Comparison of ENCODE assay signal across 8 mouse cellular contexts in the genomic region with DNA sequence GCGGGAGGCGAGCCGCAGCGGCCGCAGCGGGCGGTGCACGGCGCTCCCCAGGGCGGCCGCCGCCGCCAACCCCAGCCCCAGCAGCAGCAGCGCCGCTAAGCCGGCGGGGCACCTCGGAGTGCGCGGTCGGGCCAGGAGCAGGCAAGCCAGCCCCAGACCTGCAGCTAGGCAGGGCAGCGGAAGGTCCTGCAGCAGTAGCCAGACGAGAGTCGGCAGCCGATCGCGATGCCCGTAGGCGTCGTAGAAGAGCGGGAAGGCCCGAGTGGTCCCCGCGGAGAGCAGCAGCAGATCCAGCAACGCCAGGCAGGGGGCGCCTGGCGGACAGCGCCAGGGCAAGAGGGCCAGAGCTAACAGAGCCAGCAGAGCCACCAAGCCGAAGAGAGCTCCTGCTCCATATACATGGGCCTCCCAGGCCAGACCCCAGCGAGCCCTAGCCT. TPM values are rescaled to one million over a fixed set of nuclear protein-coding genes. Genes with fewer than 3 reads are reported as not detected.
A peak's percentile ranks its signal among the peaks of the same experiment; 100 is the strongest.
DNase-seq lines count a peak whose midpoint lies in the region; ATAC-seq lines count a peak whose summit lies in the region.

No protein-coding gene starts in this region.

- peaks cover 99% of the 10 kb centered on the region for H3K27me3 ChIP-seq in forebrain, embryonic 10.5 days (ENCODE audit: poor library complexity, severe bottlenecking)
- H3K27me3 ChIP-seq in heart, embryonic 15.5 days, result peaks cover 91% of the 10 kb centered on the region
- peaks cover 99% of the 10 kb centered on the region for H3K27me3 ChIP-seq in liver, embryonic 13.5 days
- H3K27me3 ChIP-seq in stomach, embryonic 15.5 days (replicated peaks), result peaks cover 68% of the 10 kb centered on the region

- peak overlapping the region; percentile 57 for H3K4me3 ChIP-seq in brown adipose tissue, adult 24 weeks (ENCODE audit: insufficient read depth, low read depth, low read length)
- H3K4me3 ChIP-seq in forebrain, embryonic 10.5 days, result peak overlapping the region; percentile 65
- peak overlapping the region; percentile 50 for H3K4me3 ChIP-seq in heart, embryonic 15.5 days
- peak overlapping the region; percentile 46 for H3K4me3 ChIP-seq in liver, embryonic 13.5 days (replicated peaks)
- H3K4me3 ChIP-seq in stomach, embryonic 15.5 days (replicated peaks), result peak overlapping the region; percentile 51

- H3K9me3 ChIP-seq in forebrain, embryonic 10.5 days, result no peaks in the 10 kb centered on the region
- H3K9me3 ChIP-seq in heart, embryonic 15.5 days (replicated peaks), result no peaks in the 10 kb centered on the region
- H3K9me3 ChIP-seq in liver, embryonic 13.5 days (replicated peaks), result no peaks in the 10 kb centered on the region
- H3K9me3 ChIP-seq in stomach, embryonic 15.5 days, result no peaks in the 10 kb centered on the region

- DNase-seq in CD4-positive, CD25-positive, alpha-beta regulatory T cell, adult 2 months (ENCODE audit: low read depth, low spot score), result peak; percentile 84
- peak; percentile 92 for DNase-seq in forebrain, embryonic 10.5 days (ENCODE audit: extremely low spot score, low spot score)
- peak; percentile 88 for DNase-seq in kidney, postnatal 10 days
- DNase-seq in liver, embryonic 13.5 days, result peak; percentile 42
- peak; percentile 90 for DNase-seq in neural tube, embryonic 10.5 days (ENCODE audit: extremely low spot score, low spot score)

- ATAC-seq in heart, embryonic 15.5 days (replicated peaks; ENCODE audit: insufficient number of reproducible peaks, insufficient read depth, low FRiP score, low read depth), result peak; percentile 75
- ATAC-seq in liver, embryonic 13.5 days (ENCODE audit: low read depth), result peak; percentile 53
- ATAC-seq in stomach, embryonic 15.5 days (ENCODE audit: insufficient read depth, low FRiP score, low read depth), result peak; percentile 64; the same call in 1 of the 2 replicates

- peak overlapping the region; percentile 51 for H3K9ac ChIP-seq in heart, embryonic 15.5 days
- peak overlapping the region; percentile 41 for H3K9ac ChIP-seq in liver, embryonic 13.5 days
- peak overlapping the region; percentile 43; the same call in 1 of the 2 replicates for H3K9ac ChIP-seq in stomach, embryonic 15.5 days

- H3K4me1 ChIP-seq in brown adipose tissue, adult 24 weeks (ENCODE audit: control insufficient read depth, insufficient read depth, insufficient read length, low read length), result no peaks in the 10 kb centered on the region
- peaks cover 30% of the 10 kb centered on the region for H3K4me1 ChIP-seq in forebrain, embryonic 10.5 days
- peaks cover 20% of the 10 kb centered on the region for H3K4me1 ChIP-seq in heart, embryonic 15.5 days (replicated peaks)
- peaks cover 17% of the 10 kb centered on the region for H3K4me1 ChIP-seq in liver, embryonic 13.5 days (replicated peaks)
- peaks cover 13% of the 10 kb centered on the region for H3K4me1 ChIP-seq in stomach, embryonic 15.5 days

- no peaks in the 10 kb centered on the region for H3K36me3 ChIP-seq in forebrain, embryonic 10.5 days (replicated peaks)
- no peaks in the 10 kb centered on the region for H3K36me3 ChIP-seq in heart, embryonic 15.5 days
- no peaks in the 10 kb centered on the region for H3K36me3 ChIP-seq in liver, embryonic 13.5 days
- no peaks in the 10 kb centered on the region for H3K36me3 ChIP-seq in stomach, embryonic 15.5 days

- H3K27ac ChIP-seq in brown adipose tissue, adult 24 weeks (replicated peaks; ENCODE audit: low read depth, low read length), result no peak overlapping the region
- H3K27ac ChIP-seq in forebrain, embryonic 10.5 days, result peak overlapping the region; percentile 87
- H3K27ac ChIP-seq in heart, embryonic 15.5 days, result no peak overlapping the region
- no peak overlapping the region for H3K27ac ChIP-seq in liver, embryonic 13.5 days
- H3K27ac ChIP-seq in stomach, embryonic 15.5 days, result no peak overlapping the region

- H3K4me2 ChIP-seq in heart, embryonic 15.5 days, result peak overlapping the region; percentile 93
- H3K4me2 ChIP-seq in liver, embryonic 13.5 days, result peak overlapping the region; percentile 70
- peak overlapping the region; percentile 100 for H3K4me2 ChIP-seq in stomach, embryonic 15.5 days

- 0% methylated on average over 40 of the region's 40 CpGs for WGBS in forebrain, embryonic 10.5 days
- WGBS in heart, embryonic 15.5 days, result under 1% methylated on average over 38 of the region's 40 CpGs
- under 1% methylated on average over 40 of the region's 40 CpGs for WGBS in liver, embryonic 13.5 days (ENCODE audit: insufficient replicate concordance)
- under 1% methylated on average over 40 of the region's 40 CpGs for WGBS in stomach, embryonic 15.5 days

RNA-seq across cellular contexts. Expression of a gene that starts 6.2 kb away (rescaled TPM):
- 29.0 and 33.8 TPM in 2 replicates for polyA plus RNA-seq in brown adipose tissue, adult 24 weeks (2012; ENCODE audit: insufficient read depth, insufficient read length, missing spikeins)
- 53.8 and 58.1 TPM in 2 replicates for polyA plus RNA-seq in forebrain, embryonic 10.5 days (2016; fragmentation: Nextera tagmentation; extraction: Ambion mirVana)
- polyA plus RNA-seq in heart, embryonic 15.5 days (2015; fragmentation: Nextera tagmentation; extraction: Ambion mirVana), result 22.8 and 28.8 TPM in 2 replicates
- 15.2 and 19.5 TPM in 2 replicates for polyA plus RNA-seq in liver, embryonic 13.5 days (2015; fragmentation: Nextera tagmentation; extraction: Ambion mirVana)
- polyA plus RNA-seq in stomach, embryonic 15.5 days (2015; fragmentation: Nextera tagmentation; extraction: Ambion mirVana), result 27.6 and 28.1 TPM in 2 replicates

RNA-seq across cellular contexts. Expression of a gene that starts 8.4 kb away (rescaled TPM):
- 1.5 and 1.6 TPM in 2 replicates for polyA plus RNA-seq in brown adipose tissue, adult 24 weeks (2012; ENCODE audit: insufficient read depth, insufficient read length, missing spikeins)
- 1.3 and 1.8 TPM in 2 replicates for polyA plus RNA-seq in forebrain, embryonic 10.5 days (2016; fragmentation: Nextera tagmentation; extraction: Ambion mirVana)
- 1.5 and 1.6 TPM in 2 replicates for polyA plus RNA-seq in heart, embryonic 15.5 days (2015; fragmentation: Nextera tagmentation; extraction: Ambion mirVana)
- polyA plus RNA-seq in liver, embryonic 13.5 days (2015; fragmentation: Nextera tagmentation; extraction: Ambion mirVana), result 0.05 and 0.06 TPM in 2 replicates
- polyA plus RNA-seq in stomach, embryonic 15.5 days (2015; fragmentation: Nextera tagmentation; extraction: Ambion mirVana), result 0.58 and 0.68 TPM in 2 replicates

RNA-seq across cellular contexts. Expression of a gene that starts 45.2 kb away (rescaled TPM):
- polyA plus RNA-seq in brown adipose tissue, adult 24 weeks (2012; ENCODE audit: insufficient read depth, insufficient read length, missing spikeins), result 68.7 and 105 TPM in 2 replicates
- 39.6 and 39.7 TPM in 2 replicates for polyA plus RNA-seq in forebrain, embryonic 10.5 days (2016; fragmentation: Nextera tagmentation; extraction: Ambion mirVana)
- 32.8 and 38.6 TPM in 2 replicates for polyA plus RNA-seq in heart, embryonic 15.5 days (2015; fragmentation: Nextera tagmentation; extraction: Ambion mirVana)
- polyA plus RNA-seq in liver, embryonic 13.5 days (2015; fragmentation: Nextera tagmentation; extraction: Ambion mirVana), result 9.5 and 10.0 TPM in 2 replicates
- 45.8 and 46.0 TPM in 2 replicates for polyA plus RNA-seq in stomach, embryonic 15.5 days (2015; fragmentation: Nextera tagmentation; extraction: Ambion mirVana)

Comparison
In these comparisons a context has a peak if more than half of its experiments do, and no peak if none do; other contexts are left out.
1. DNase-seq: peak in every context shown above with its lines; median percentile 92 in forebrain, embryonic 10.5 days; 90 in neural tube, embryonic 10.5 days; 88 in kidney, postnatal 10 days; 84 in CD4-positive, CD25-positive, alpha-beta regulatory T cell, adult 2 months; 42 in liver, embryonic 13.5 days.